Mouse (Mus musculus) ES-E14 (cell line): ENCODE measurements around the gene Fndc7. TPM values are rescaled to one million over a fixed set of nuclear protein-coding genes. Genes with fewer than 3 reads are reported as not detected.
"Not testable (repeated sequence)": the region's sequence is repeated elsewhere in the genome, so short reads cannot be mapped to it uniquely, and the experiment has no call there.

Source experiments
- DNase-seq: peaks from one replicate; pipeline ENCODE4 v3.0.0-alpha.2; 2013; ENCODE audit warnings: low read depth, low spot score
- H3K27ac ChIP-seq: 2 replicates; pipeline ENCODE4 v1.5.1; 2012; ENCODE audit warnings: low read depth, mild to moderate bottlenecking, low read length, moderate library complexity, mixed read lengths; ENCODE audit not compliant: poor library complexity, insufficient read depth, severe bottlenecking
- H3K36me3 ChIP-seq: 2 replicates; pipeline ENCODE4 v1.6.1; 2012; ENCODE audit warnings: mild to moderate bottlenecking, low read length, moderate library complexity, mixed read lengths; ENCODE audit not compliant: control insufficient read depth, poor library complexity, insufficient read depth, severe bottlenecking
- H3K4me1 ChIP-seq, 2 experiments: fragments of 150-350 bp in 1 of 2; sonication (generic) in 1 of 2; 2 replicates each; pipeline ENCODE4 v1.6.1; 2012; ENCODE audit warnings: low read length in 2 of 2, mild to moderate bottlenecking in 1 of 2, mixed read lengths in 1 of 2; ENCODE audit not compliant: control insufficient read depth in 2 of 2, insufficient read depth in 2 of 2, poor library complexity in 1 of 2
- H3K4me3 ChIP-seq, 2 experiments: fragments of 150-350 bp in 1 of 2; sonication (generic) in 1 of 2; 2 replicates each; pipeline ENCODE4 v1.5.1; 2012; ENCODE audit warnings: low read length in 2 of 2, low read depth in 1 of 2, mild to moderate bottlenecking in 1 of 2, mixed read lengths in 1 of 2; ENCODE audit not compliant: insufficient read depth in 1 of 2, poor library complexity in 1 of 2, severe bottlenecking in 1 of 2
- H3K9ac ChIP-seq: 2 replicates; pipeline ENCODE4 v1.6.1; 2012; ENCODE audit warnings: low read depth, mild to moderate bottlenecking, low read length, mixed read lengths; ENCODE audit not compliant: poor library complexity, insufficient read depth, severe bottlenecking
- H3K9me3 ChIP-seq: fragments of 150-350 bp; sonication (generic); 2 replicates; pipeline ENCODE4 v1.6.1; 2012; ENCODE audit warnings: low read depth, mild to moderate bottlenecking, low read length; ENCODE audit not compliant: control insufficient read depth, insufficient read depth
- CHD2 ChIP-seq: IDR thresholded peaks from 2 replicates; pipeline ENCODE4 v1.6.1; 2014; ENCODE audit warnings: mild to moderate bottlenecking, low read depth, low read length, inconsistent platforms
- HCFC1 ChIP-seq: IDR thresholded peaks from 2 replicates; pipeline ENCODE4 v1.6.1; 2012; ENCODE audit warnings: low read length, inconsistent platforms, borderline replicate concordance; ENCODE audit not compliant: insufficient read depth
- MAFK ChIP-seq: IDR thresholded peaks from 2 replicates; pipeline ENCODE4 v1.6.1; 2014; ENCODE audit warnings: mild to moderate bottlenecking, low read depth, low read length, inconsistent platforms; ENCODE audit not compliant: insufficient read depth
- ZC3H11A ChIP-seq: IDR thresholded peaks from 2 replicates; pipeline ENCODE4 v1.6.1; 2012; ENCODE audit warnings: low read depth, mild to moderate bottlenecking, inconsistent platforms, low read length, borderline replicate concordance
- ZNF384 ChIP-seq: IDR thresholded peaks from 2 replicates; pipeline ENCODE4 v1.6.1; 2012; ENCODE audit warnings: low read depth, low read length, inconsistent platforms
- in situ Hi-C, 2 experiments: fragments of 600-800 bp; cut with MboI; formaldehyde crosslinking; loops; one replicate each; pipeline ENCODE4 v1.15.1; 2025; ENCODE audit warnings: low sequenced_read_pairs in 2 of 2, inconsistent platforms in 1 of 2; ENCODE audit not compliant: unreplicated experiment in 2 of 2
- total RNA-seq: library from RNA; depleted of rRNA; stranded (reverse); fragments of 300-350 nt; gene quantifications from 2 replicates; pipeline ENCODE4 v1.2.3, GENCODE M21; 2012

Fndc7 gene
- total RNA-seq, 1 experiment = 0.09 TPM

DNA sequence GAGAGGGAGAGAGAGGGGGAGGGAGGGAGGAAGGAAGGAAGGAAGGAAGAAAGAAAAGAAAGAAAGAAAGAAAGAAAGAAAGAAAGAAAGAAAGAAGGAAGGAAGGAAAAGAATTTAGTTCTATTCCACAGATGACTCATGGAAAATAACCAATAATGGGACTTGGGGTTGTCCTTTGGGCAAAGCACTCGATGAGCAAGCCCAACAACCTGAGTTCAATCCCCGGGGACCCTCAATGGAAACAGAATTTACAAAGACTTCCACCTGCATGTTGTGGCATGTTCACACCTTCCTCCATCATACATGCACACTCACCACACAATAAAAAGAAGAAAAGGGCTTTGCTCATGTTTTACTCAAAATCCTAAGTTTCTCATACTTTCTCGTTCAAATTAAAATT, 22.4 kb downstream of the Fndc7 start:
- TF ChIP-seq MAFK (no peak), HCFC1 (no peak), ZC3H11A (no peak), CHD2 (no peak), ZNF384 (no peak)
- no peak for DNase-seq
- in situ Hi-C loops = no loop called here
- Histone ChIP-seq H3K36me3 (no peaks in the 10 kb centered on the region), H3K27ac (no peak overlapping the region), H3K9me3 (no peaks in the 10 kb centered on the region), H3K4me1 (no peaks in the 10 kb centered on the region), H3K4me3 (no peak overlapping the region), H3K9ac (no peak overlapping the region)

- Histone ChIP-seq H3K9me3 (no peaks in the 10 kb centered on the region), H3K4me3 (no peak overlapping the region), H3K27ac (no peak overlapping the region), H3K9ac (no peak overlapping the region), H3K4me1 (no peaks in the 10 kb centered on the region), H3K36me3 (no peaks in the 10 kb centered on the region)
- in situ Hi-C loops = no loop called here
- no peak for TF ChIP-seq HCFC1
- no peak for TF ChIP-seq ZC3H11A
- TF ChIP-seq ZNF384 = no peak
- TF ChIP-seq CHD2 = no peak
- no peak for TF ChIP-seq MAFK
- no peak for DNase-seq
Measured at GRCm38 (mm10) chr3:108865676-108866075, 24.1 kb downstream of the Fndc7 start.

DNA sequence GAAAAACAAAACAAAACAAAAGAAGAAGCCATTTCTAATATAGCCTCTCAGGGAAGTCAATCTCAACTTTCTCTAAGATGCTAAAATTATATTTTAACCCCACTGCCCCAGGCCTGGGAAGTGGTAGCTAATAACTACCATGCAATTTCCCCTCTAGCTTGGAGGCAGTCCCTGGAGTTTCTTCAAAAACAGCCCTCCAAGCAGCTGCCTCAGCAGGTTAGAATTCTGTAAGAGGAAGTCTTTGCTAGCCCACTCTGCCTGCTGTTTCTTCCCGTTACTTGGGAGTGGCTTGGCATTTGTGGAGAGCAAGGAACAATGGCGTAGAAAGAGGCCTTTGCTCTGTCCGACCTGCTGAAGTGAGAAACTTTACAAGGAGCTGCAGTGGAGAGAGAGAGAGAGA, 24.7 kb downstream of the Fndc7 start:
- Histone ChIP-seq H3K27ac (no peak overlapping the region), H3K36me3 (no peaks in the 10 kb centered on the region), H3K4me1 (no peaks in the 10 kb centered on the region), H3K9ac (no peak overlapping the region), H3K9me3 (no peaks in the 10 kb centered on the region), H3K4me3 (no peak overlapping the region)
- no peak for TF ChIP-seq ZC3H11A
- no peak for TF ChIP-seq ZNF384
- no peak for TF ChIP-seq HCFC1
- no peak for DNase-seq
- in situ Hi-C loops = no loop called here

GRCm38 (mm10) chr3:108863091-108863490, 26.7 kb downstream of the Fndc7 start:
- in situ Hi-C loops = no loop called here
- no peak overlapping the region for H3K4me3 ChIP-seq
- no peaks in the 10 kb centered on the region for H3K36me3 ChIP-seq
- H3K4me1 ChIP-seq = peaks cover 0 to 4% of the 10 kb centered on the region in 2 experiments; a peak in 1 of 4 replicates
- H3K9ac ChIP-seq = no peak overlapping the region
- TF ChIP-seq CHD2 = no peak
- no peak for TF ChIP-seq MAFK
- TF ChIP-seq ZC3H11A = no peak
- no peak for TF ChIP-seq HCFC1
- no peak for TF ChIP-seq ZNF384
- H3K9me3 ChIP-seq = no peaks in the 10 kb centered on the region
- no peak for DNase-seq
- H3K27ac ChIP-seq = no peak overlapping the region

DNA sequence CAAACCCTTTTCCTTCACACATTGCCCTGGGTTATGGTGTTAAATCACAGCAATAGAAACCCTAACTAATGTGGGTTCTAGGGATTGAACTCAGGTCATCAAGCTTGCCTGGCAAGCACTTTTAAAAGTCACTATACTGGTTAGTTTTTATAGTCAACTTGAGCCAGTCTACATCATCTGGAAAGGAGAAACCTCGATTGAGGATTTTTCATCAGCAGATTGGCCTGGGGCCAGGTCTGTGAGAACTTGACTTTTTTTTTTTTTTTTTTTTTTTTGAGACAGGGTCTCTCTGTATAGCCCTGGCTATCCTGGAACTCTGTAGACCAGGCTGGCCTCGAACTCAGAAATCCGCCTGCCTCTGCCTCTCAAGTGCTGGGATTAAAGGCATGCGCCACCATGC, 27.5 kb downstream of the Fndc7 start:
- H3K9me3 ChIP-seq, DNase-seq, H3K4me1 ChIP-seq, H3K4me3 ChIP-seq, in situ Hi-C loops, H3K27ac ChIP-seq, H3K36me3 ChIP-seq, H3K9ac ChIP-seq: not testable (repeated sequence)
